Mouse (Mus musculus): ENCODE results near the gene Uvrag.

DNA sequence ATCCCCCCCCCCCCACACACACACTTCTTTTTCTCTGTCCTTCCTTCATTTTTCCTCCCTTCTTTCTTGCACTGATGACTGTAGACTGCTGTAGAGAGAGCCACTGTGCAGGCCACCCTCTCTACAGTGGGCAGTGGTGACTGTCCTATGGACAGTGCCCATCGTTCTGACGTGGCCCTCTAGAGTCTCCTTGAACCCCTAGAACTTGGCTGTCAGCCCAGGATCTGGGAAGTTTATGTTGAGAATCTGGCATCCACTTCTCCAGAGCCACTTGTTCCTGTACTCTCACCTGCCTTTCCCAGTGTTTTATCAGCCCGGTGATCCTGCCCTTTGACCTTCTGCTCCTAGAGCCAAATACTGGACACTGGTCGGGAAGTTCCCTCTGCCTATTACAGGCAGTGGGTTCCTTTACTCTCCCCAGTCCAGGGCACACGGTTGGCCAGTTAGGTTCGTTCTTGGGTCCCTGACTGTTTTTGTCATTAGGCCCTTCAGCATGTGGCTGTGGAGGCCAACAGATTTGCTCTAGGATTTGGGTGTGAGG is 266.5 kb downstream of the Uvrag start:
- TF ChIP-seq CTCF (IDR thresholded peaks at IDR 0.05; ENCODE audit: borderline replicate concordance, extremely low read depth, insufficient read depth, insufficient read length), result no peak
- no peak for TF ChIP-seq POLR2A (IDR thresholded peaks at IDR 0.05; ENCODE audit: borderline replicate concordance, extremely low read depth, insufficient read depth, insufficient read length, poor library complexity, severe bottlenecking)

All from brain, embryonic 14.5 days (tissue).